ENCODE assay signal across 9 mouse cellular contexts in genomic region chr14:27022876-27023275, GRCm38 (mm10). TPM values are rescaled to one million over a fixed set of nuclear protein-coding genes. Genes with fewer than 3 reads are reported as not detected.
DNase-seq lines count a peak whose midpoint lies in the region; ATAC-seq and TF ChIP-seq lines count a peak whose summit lies in the region.
"Had no signal": no experiment of that assay in that cellular context is flagged by ENCODE, and none has a peak within 500 bp of the region (broad histone marks: within the 10 kb centered on the region; RNA-seq: fewer than 3 reads in every experiment).

No protein-coding gene starts in this region.

- H3K36me3 ChIP-seq in kidney, embryonic 16.5 days (ENCODE audit: insufficient read depth, low read length) = no peaks in the 10 kb centered on the region
- no peaks in the 10 kb centered on the region for H3K36me3 ChIP-seq in embryonic facial prominence, embryonic 10.5 days (replicated peaks)
- no peaks in the 10 kb centered on the region for H3K36me3 ChIP-seq in splenic B cell, adult 2 months (ENCODE audit: control insufficient read depth, insufficient read depth, low read length, poor library complexity, severe bottlenecking)
- H3K36me3 ChIP-seq: hindbrain, embryonic 15.5 days had no signal

- no peak overlapping the region for H3K27ac ChIP-seq in kidney, embryonic 16.5 days (ENCODE audit: low read length)
- no peak overlapping the region for H3K27ac ChIP-seq in embryonic facial prominence, embryonic 10.5 days (replicated peaks)
- H3K27ac ChIP-seq: hindbrain, embryonic 15.5 days had no signal

- no peaks in the 10 kb centered on the region for H3K27me3 ChIP-seq in kidney, embryonic 16.5 days (ENCODE audit: insufficient read depth, low read length)
- H3K27me3 ChIP-seq in embryonic facial prominence, embryonic 10.5 days (replicated peaks; ENCODE audit: low read depth, poor library complexity, severe bottlenecking) = no peaks in the 10 kb centered on the region
- no peaks in the 10 kb centered on the region for H3K27me3 ChIP-seq in splenic B cell, adult 2 months (ENCODE audit: control insufficient read depth, insufficient read depth, low read length, poor library complexity, severe bottlenecking)
- H3K27me3 ChIP-seq: hindbrain, embryonic 15.5 days had no signal

- TF ChIP-seq CTCF in lung, adult 2 months (IDR thresholded peaks at IDR 0.05; ENCODE audit: insufficient read depth, low read length) = peak; percentile 83

- H3K9ac ChIP-seq in kidney, embryonic 16.5 days (replicated peaks; ENCODE audit: low read length) = no peak overlapping the region
- H3K9ac ChIP-seq: hindbrain, embryonic 15.5 days had no signal

- no peak for ATAC-seq in kidney, embryonic 16.5 days (ENCODE audit: low FRiP score, low TSS enrichment)
- ATAC-seq in erythroid progenitor cell, adult 5-6 weeks (replicated peaks; ENCODE audit: low FRiP score, poor library complexity, severe bottlenecking) = no peak

- WGBS in kidney, embryonic 16.5 days = 41% methylated on average over 11 of the region's 11 CpGs
- 43% methylated on average over 11 of the region's 11 CpGs for WGBS in embryonic facial prominence, embryonic 10.5 days
- 39% methylated on average over 11 of the region's 11 CpGs for WGBS in lung, adult 2 months

- no peak for TF ChIP-seq POLR2A in lung, adult 2 months (IDR thresholded peaks at IDR 0.05; ENCODE audit: borderline replicate concordance, extremely low read depth, low read depth, low read length)

- DNase-seq in kidney, adult 18-20 months = peak; percentile 74
- peak; percentile 89 for DNase-seq in CD4-positive, CD25-positive, alpha-beta regulatory T cell, adult 2 months (ENCODE audit: low read depth, low spot score)
- peak; percentile 46 for DNase-seq in MEL-GATA-1-ER (ENCODE audit: extremely low read depth, low read depth)
- peak; percentile 80 for DNase-seq in embryonic facial prominence, embryonic 10.5 days (ENCODE audit: low spot score)
- DNase-seq in lung, adult 2 months = no peak
- DNase-seq in splenic B cell, adult 2 months (ENCODE audit: low read depth, low spot score) = peak; percentile 81

- no peaks in the 10 kb centered on the region for H3K9me3 ChIP-seq in kidney, embryonic 16.5 days (ENCODE audit: low read length)
- H3K9me3 ChIP-seq in embryonic facial prominence, embryonic 10.5 days = no peaks in the 10 kb centered on the region
- H3K9me3 ChIP-seq: hindbrain, embryonic 15.5 days had no signal

- no peaks in the 10 kb centered on the region for H3K4me1 ChIP-seq in kidney, embryonic 16.5 days (ENCODE audit: insufficient read depth, low read length)
- H3K4me1 ChIP-seq in embryonic facial prominence, embryonic 10.5 days = peaks cover 8% of the 10 kb centered on the region; the same call in 1 of the 2 replicates
- H3K4me1 ChIP-seq in lung, adult 2 months (ENCODE audit: control insufficient read depth, insufficient read depth, low read length) = no peaks in the 10 kb centered on the region
- H3K4me1 ChIP-seq: hindbrain, embryonic 15.5 days had no signal

- H3K4me3 ChIP-seq in kidney, embryonic 16.5 days (ENCODE audit: low read length) = no peak overlapping the region
- no peak overlapping the region for H3K4me3 ChIP-seq in embryonic facial prominence, embryonic 10.5 days
- H3K4me3 ChIP-seq in lung, adult 2 months (replicated peaks; ENCODE audit: extremely low read depth, low read depth, low read length) = no peak overlapping the region
- H3K4me3 ChIP-seq: hindbrain, embryonic 15.5 days had no signal

- no peak overlapping the region for H3K4me2 ChIP-seq in kidney, embryonic 16.5 days (replicated peaks; ENCODE audit: low read depth, low read length)
- H3K4me2 ChIP-seq: hindbrain, embryonic 15.5 days had no signal

RNA-seq across cellular contexts. Expression of gene Il17rd, which starts 15.9 kb away (rescaled TPM):
- 5.4 and 6.3 TPM in 2 replicates for polyA plus RNA-seq in kidney, embryonic 16.5 days (2015; fragmentation: Nextera tagmentation; extraction: Ambion mirVana)
- polyA plus RNA-seq in embryonic facial prominence, embryonic 10.5 days (2016; fragmentation: Nextera tagmentation; extraction: Ambion mirVana) = 9.6 and 10.1 TPM in 2 replicates
- polyA plus RNA-seq in lung, adult 2 months (2012; rRNA removed) = 9.4 and 11.3 TPM in 2 replicates
- total RNA-seq in erythroid progenitor cell, adult 5-6 weeks (2015; ENCODE audit: low replicate concordance) = not detected in 2 replicates
- not detected in 2 replicates for total RNA-seq in erythroid progenitor cell, adult 5-6 weeks (2017; ENCODE audit: low replicate concordance)

RNA-seq across cellular contexts. Expression of gene Hesx1, which starts 28.7 kb away (rescaled TPM):
- polyA plus RNA-seq in kidney, embryonic 16.5 days (2015; fragmentation: Nextera tagmentation; extraction: Ambion mirVana) = 0.65 and 0.90 TPM in 2 replicates
- polyA plus RNA-seq in embryonic facial prominence, embryonic 10.5 days (2016; fragmentation: Nextera tagmentation; extraction: Ambion mirVana) = 3.4 and 3.9 TPM in 2 replicates
- not detected in 2 replicates for polyA plus RNA-seq in lung, adult 2 months (2012; rRNA removed)
- total RNA-seq in erythroid progenitor cell, adult 5-6 weeks (2015; ENCODE audit: low replicate concordance) = not detected in 2 replicates
- total RNA-seq in erythroid progenitor cell, adult 5-6 weeks (2017; ENCODE audit: low replicate concordance) = not detected in 2 replicates

RNA-seq across cellular contexts. Expression of gene Appl1, which starts 51.8 kb away (rescaled TPM):
- 31.3 and 32.1 TPM in 2 replicates for polyA plus RNA-seq in kidney, embryonic 16.5 days (2015; fragmentation: Nextera tagmentation; extraction: Ambion mirVana)
- polyA plus RNA-seq in embryonic facial prominence, embryonic 10.5 days (2016; fragmentation: Nextera tagmentation; extraction: Ambion mirVana) = 31.7 and 33.4 TPM in 2 replicates
- polyA plus RNA-seq in lung, adult 2 months (2012; rRNA removed) = 3.2 and 6.1 TPM in 2 replicates
- total RNA-seq in erythroid progenitor cell, adult 5-6 weeks (2015; ENCODE audit: low replicate concordance) = 2.9 and 4.0 TPM in 2 replicates
- 3.5 and 3.6 TPM in 2 replicates for total RNA-seq in erythroid progenitor cell, adult 5-6 weeks (2017; ENCODE audit: low replicate concordance)
